Mouse (Mus musculus) stomach, postnatal 0 days (tissue): ENCODE data around the gene Dnah10.

Source experiments
- CTCF ChIP-seq: IDR thresholded peaks from 2 replicates; pipeline ENCODE4 v1.5.1; 2016; ENCODE audit warnings: antibody characterized with exemption, low read depth, mild to moderate bottlenecking, moderate library complexity
- EP300 ChIP-seq: optimal IDR thresholded peaks from 2 replicates; pipeline ENCODE3; 2016; ENCODE audit warnings: antibody characterized with exemption

DNA sequence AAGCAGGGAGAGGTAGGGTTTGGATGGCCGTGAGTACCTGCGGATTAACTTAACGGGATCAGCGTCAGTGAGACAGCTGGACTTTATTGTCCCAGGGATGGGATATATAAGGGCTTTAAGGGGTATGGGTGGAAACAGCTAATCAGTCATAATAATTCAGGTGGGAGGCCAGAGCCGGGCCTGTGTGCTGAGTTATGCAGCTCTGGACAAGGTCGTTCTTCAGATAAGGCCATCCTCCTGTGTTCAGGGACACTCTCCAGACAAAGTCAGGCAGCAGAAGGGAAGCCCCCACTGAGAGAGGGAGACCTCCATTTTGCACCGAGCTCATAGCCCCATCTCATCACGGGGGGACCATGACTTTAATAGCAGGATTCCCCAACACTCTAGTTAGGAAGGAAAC is 56.8 kb downstream of the Dnah10 start:
- TF ChIP-seq CTCF: no peak
- TF ChIP-seq EP300: no peak
